Mouse (Mus musculus) brown adipose tissue, adult 24 weeks (tissue): ENCODE data around the gene Dedd2. TPM values are rescaled to one million over a fixed set of nuclear protein-coding genes. Genes with fewer than 3 reads are reported as not detected.

Experiments
- H3K27ac ChIP-seq: fragments of 200-500 bp; replicated peaks from 2 replicates; pipeline ENCODE4 v1.5.1; 2012; ENCODE audit warnings: low read depth, mild to moderate bottlenecking, low read length
- H3K4me1 ChIP-seq: fragments of 200-500 bp; 2 replicates; pipeline ENCODE4 v1.6.1; 2012; ENCODE audit warnings: low read length, mixed read lengths; ENCODE audit not compliant: control insufficient read depth, insufficient read depth, insufficient read length
- H3K4me3 ChIP-seq: fragments of 200-500 bp; 2 replicates; pipeline ENCODE4 v1.5.1; 2012; ENCODE audit warnings: low read depth, mild to moderate bottlenecking, low read length, moderate library complexity; ENCODE audit not compliant: insufficient read depth
- polyA plus RNA-seq: library from polyadenylated mRNA; stranded (reverse); fragments of >200 nt; gene quantifications from 2 replicates; pipeline ENCODE4 v1.2.4, GENCODE M21; 2012; ENCODE audit not compliant: missing spikeins, insufficient read depth, insufficient read length

Gene Dedd2
- polyA plus RNA-seq, 1 experiment: 6.1 TPM

DNA sequence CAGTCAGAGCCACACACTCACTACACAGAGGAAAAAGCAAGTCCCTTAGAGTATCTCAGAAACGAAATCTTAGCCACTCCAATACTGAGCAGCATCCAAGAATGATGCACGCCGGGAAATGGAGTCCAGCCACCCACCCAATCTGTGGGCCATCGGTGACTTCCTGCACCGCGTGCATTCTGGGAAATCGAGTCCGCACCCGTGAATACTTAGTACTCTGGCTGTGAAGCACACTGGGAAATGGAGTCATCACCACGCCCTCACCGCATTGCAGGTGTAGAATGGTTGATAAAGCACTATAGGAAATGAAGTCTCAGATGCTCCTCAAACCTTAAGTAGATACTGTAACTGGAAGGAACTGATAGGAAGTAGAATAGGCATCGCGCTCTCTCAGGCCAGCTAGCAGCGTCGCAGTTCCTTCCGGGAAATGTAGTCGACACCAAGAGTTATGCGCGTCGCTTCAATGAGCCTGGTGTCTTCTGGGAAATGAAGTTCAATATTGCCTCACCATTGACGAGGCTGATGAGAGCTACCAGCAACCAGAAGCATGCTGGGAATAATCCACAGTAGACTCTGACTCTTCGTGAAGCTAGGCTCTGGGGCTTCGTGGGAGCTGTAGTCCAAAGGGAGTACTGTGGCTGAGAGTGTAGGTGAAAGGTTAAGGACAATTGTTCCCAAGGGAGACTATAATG is 17.7 kb upstream of the Dedd2 start:
- Histone ChIP-seq H3K4me1 (peaks cover 4% of the 10 kb centered on the region; the same call in 1 of the 2 replicates), H3K4me3 (peak overlapping the region; percentile 64)

DNA sequence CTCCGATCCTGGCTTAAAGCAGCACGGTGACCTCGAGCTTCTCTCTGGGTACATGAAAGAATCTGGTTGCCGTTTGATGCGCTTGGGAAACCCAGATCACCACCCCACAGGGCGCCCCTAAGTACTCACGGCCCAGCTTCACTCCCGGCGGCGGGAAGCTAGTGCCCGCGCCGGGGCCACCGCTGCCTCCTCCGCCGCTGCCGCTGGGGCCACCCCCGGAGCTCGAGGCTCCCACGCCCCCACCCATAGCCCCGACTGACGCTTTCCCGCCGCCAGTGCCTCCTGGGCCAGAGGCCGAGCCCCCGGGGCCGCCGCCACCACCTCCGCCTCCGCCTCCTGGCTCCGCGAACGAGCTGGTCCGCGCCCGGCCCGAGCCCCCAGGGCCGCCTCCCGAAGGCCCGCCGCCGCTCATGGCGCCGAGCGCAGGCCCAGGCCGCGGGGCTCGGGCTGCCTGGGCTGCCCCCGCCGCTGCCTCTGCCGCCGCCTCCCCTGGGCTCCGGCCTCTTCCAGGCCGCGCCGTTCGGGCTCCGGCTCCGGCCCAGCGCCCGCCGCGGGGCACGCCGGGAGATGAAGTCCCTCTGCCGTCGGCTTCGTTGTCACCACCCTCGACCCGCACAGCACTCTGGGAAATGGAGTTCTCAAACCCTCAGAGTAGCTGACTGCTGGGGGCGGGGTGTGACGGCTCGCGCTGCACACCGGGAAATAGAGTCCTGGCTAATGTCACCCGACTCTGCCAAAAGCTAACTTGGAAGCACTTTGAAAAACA is 17.0 kb upstream of the Dedd2 start, which contains the start of gene Gsk3a:
Gsk3a (minus strand) TSS at position 603 of the 766 bp plus-strand sequence.
- H3K27ac ChIP-seq: peak within 1 kb of the TSS; percentile 96
- H3K4me3 ChIP-seq: peak within 1 kb of the TSS; percentile 81
- H3K4me1 ChIP-seq: peaks cover 4% of the 10 kb centered on the region; the same call in 1 of the 2 replicates

More for the DNA sequence above, 17.7 kb upstream of the Dedd2 start:
- peak overlapping the region; percentile 96 for H3K27ac ChIP-seq

DNA sequence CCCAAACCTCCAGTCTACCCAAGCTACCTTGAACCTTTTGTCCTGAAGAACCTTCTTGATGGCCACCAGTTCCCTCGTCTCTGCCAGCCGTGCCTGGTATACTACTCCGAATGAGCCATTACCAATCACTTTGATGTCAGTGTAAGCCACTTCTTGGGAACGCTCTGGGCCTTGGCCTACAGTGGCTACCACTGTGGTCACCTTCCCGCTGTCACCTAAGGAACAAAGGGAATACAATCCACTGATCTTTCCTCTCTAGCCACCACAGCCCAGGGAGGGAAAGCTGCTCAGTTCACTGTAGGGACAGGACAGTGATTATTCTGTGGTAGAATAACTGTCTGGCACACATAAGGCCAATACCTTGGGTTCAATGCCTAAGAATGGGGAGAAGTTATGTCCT is 15.1 kb upstream of the Dedd2 start:
- no peak overlapping the region for H3K27ac ChIP-seq
- peaks cover 4% of the 10 kb centered on the region; the same call in 1 of the 2 replicates for H3K4me1 ChIP-seq
- no peak overlapping the region for H3K4me3 ChIP-seq

DNA sequence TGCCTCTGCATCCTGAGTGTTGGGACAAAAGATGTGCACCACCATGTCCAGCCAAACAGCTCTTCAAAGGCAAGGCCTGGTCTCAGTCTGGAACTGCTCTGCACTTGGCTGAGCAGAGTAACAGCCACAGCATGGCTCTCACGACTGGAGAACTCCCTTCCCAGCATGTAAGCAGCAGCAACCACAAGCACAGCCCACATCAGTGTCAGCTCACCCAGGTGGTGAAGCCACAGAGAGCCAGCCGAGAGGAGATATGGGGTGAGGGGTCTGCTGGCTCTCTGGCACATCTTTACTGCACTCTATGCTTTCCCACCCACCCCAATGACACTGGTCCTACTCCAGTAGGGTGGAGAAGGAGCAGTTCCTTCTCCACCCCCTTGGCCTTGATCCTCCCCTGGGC is 12.6 kb upstream of the Dedd2 start:
- Histone ChIP-seq H3K4me1 (peaks cover 4% of the 10 kb centered on the region; the same call in 1 of the 2 replicates), H3K4me3 (no peak overlapping the region), H3K27ac (no peak overlapping the region)

DNA sequence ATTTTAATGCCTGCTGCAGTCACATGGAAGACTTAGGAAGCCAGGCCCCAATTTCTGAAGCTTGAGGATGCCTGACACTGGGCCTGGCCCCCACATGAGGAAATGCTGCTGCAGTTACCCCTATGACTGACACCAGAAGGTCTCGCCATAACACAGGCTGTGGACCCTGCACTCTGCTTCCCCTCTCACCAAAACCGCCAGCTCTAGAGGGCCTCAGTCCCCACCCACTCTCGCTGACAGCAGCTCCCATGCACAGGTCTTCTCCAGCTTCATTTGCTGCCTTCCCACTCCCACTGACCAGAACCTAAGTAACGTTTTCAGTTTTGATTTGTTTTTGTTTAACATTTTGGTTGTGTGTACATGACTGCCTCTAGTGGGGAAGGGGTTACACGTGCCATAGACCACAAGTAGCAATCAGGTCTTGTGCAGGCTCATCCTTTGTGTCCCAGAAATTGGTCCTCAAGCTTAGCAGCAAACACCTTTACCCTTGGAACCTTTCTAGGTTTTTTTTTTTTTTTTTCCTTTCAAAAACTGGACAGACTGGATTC is 11.8 kb upstream of the Dedd2 start:
- Histone ChIP-seq H3K4me3 (no peak overlapping the region), H3K4me1 (peaks cover 4% of the 10 kb centered on the region; the same call in 1 of the 2 replicates), H3K27ac (no peak overlapping the region)

DNA sequence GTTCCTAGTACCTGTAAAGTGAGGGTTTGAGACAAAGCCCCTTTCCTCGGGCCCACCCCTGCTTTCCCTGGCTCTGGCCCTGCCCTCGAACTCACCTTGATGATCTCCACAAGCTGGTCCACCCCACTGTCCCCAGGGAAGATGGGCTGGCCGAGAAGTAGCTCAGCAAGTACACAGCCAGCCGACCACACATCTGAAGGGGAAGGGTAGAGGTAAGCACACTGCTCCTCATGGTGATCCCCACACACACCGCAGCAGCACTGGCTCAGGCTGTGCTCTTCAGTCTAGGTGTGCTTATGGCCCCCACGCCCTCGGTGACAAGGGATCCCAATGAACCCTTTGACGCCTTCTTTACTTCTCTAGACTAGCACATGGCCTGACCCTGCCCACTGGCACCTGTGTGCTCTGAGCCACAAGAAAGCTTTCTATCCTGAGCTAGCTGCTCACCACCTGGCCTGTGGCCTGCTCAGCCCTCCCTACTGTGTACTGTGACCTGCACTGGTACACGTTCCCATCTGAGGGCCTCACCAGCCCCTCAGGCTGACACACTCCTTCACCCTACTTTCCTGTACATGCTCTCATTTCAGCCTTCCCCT is 10.4 kb upstream of the Dedd2 start:
- Histone ChIP-seq H3K27ac (no peak overlapping the region), H3K4me1 (no peaks in the 10 kb centered on the region), H3K4me3 (no peak overlapping the region)

DNA sequence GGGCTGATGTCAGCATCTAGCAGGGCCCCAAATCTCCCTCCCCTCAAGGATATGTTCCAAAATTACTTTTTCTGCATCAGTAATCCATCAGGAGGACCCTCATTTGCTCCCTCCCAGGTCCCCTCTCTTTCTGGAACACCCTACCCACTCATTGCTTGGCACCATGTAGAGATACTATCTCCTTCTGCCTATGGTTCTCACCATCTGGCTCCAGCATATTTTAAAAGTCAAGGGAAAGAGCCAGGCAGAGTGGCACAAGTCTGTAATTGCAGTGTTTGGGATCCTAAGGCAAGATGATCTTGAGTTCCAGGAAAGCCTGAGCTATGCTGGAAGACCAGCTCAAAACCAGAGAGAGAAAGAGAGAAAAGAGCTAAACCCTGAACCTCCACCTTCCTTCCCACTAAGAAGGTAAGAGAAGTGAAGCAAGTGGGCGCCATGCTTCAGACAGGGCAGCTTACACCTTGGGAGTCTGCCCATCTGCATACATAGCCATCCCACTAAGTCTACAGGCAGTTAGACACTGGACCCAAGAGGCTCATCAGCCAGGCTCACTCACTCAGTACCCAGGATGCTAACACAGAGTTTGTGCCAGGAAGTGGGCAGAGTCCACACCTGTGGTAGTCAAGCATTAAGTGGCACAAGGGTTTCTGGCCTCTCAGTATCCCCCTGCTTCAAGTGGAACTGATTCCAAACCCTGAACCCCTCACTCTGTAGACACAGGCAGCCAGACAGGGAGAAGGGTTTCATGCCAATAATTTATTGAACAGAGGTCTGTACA is 7.3 kb upstream of the Dedd2 start:
- Histone ChIP-seq H3K27ac (no peak overlapping the region), H3K4me3 (no peak overlapping the region), H3K4me1 (no peaks in the 10 kb centered on the region)

DNA sequence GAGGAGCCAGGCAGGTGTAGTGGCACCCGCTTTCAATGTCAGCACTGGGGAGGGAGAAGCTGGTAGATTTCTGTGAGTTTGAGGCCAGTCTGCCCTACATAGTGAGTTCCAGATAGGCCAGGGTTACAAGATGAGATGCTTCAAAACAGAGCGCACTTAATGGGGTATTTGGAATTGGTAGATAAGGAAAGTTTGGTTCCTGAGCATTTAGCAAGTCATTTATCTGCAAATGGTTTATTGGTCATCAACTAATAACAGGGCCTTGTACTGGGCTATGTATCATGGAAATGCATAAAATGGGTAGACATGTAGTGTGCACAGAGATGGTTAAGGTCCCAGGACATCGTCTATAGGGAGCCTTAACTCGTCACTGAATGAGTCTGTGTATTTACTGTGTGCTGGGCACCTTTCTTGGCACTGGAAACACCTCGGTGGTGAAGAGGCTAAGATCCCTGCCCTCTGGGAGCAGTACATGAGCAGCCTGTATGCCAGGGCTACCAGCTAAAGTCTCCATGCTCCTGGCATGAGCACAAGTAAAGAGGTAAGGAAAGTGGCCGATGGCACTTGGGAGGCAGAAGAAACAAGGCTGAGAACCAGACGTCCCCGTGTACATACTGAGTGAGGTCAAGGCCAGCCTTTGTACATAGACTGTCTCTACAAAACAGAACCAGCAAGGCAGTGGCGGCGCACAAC is 2.0 kb upstream of the Dedd2 start:
- Histone ChIP-seq H3K27ac (no peak overlapping the region), H3K4me3 (peak overlapping the region; percentile 78), H3K4me1 (peaks cover 14% of the 10 kb centered on the region)

DNA sequence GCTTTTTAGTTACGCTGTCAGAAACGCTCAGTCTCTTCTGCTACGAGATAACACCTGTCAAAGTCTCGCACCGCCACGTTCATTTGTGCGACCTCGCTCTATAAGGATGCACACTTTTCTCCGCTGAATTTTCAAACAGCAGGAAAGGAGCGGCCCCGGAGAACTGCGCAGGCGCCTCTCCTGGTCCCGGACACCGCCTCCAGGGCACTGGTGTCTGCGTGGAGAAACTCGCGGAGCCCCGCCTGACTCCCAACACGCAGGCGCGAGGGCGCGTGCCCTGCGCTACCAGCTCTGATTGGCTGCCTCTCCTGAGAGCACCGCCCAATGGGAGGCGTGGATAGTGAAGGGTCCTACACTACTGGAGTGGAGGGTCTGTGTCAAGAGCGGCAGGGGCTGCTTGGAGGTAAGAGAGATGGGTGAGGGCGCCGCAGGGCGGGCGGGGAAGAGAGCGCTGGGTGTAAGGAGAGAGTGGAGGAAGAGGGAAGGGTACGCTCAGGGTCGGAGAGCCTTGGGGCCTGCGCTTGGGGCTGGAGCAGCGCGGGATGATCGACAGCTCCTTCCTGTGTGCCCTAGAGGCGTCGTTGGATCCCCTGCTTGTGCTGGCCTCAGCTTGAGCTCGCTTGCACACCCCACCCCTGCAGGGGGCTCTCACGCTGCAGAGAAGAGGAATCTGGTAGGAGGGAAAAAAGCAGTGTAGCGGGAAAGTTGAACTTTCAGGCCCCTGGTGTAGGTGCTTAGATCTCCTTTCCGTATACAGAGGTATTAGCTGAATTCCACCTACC is 878 bp upstream of the Dedd2 start, which contains the start of gene Zfp526:
Zfp526 (plus strand) TSS at position 324 of the 782 bp plus-strand sequence.
- H3K4me3 ChIP-seq: peak within 1 kb of the TSS; percentile 78
- H3K27ac ChIP-seq: peak within 1 kb of the TSS; percentile 72
- H3K4me1 ChIP-seq: peaks cover 14% of the 10 kb centered on the region

DNA sequence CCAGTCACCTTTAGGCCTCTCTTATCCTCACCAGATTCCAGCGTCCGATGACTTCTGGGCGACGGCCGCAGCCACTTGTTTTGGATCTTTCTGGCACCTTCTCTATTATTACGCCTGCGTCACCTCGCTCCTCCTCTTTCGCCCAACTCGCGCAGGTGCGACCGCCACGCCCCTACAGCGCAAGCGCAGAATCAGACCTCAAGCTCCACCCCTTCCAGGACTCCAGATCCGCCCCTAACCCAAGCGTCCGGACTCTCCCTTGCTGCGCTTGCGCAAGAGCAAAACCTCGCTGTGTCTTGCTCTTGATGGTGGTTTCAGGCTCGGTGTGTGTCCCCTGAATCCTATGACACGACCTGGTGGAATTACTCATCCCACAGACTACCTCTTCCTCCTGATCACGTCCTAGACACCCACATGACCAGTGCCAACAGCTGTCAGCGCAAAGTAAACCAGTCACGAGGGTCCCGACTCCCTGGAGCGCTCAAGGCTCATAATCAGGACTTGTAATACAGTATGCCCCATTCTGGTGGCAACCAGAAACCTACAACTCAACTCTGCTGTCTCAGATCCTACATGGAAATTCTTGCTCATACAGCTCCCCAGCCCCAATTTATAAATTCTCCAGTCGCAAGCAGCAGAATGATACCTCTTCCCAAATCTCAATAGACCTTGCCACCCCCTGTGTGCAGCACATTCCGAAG is 509 bp downstream of the Dedd2 start:
- Histone ChIP-seq H3K4me1 (peaks cover 14% of the 10 kb centered on the region), H3K27ac (peak overlapping the region; percentile 76), H3K4me3 (peak overlapping the region; percentile 80)

DNA sequence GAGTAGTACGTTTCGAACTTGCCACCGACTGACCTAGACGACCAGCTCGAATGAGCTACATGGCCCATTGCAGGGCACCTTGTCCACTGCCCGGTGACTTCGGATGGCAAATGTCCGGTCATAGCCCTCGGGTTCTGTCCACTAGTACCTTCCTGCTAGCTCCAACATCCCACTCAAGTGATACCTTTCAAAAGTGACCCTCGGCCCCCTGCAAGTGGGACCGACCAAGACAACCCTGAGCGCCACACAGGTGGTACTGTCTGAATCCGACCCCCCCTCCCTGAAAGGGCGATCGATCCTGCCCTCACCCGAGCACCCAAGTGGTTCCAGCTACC is 1.0 kb downstream of the Dedd2 start:
- Histone ChIP-seq H3K27ac (peak overlapping the region; percentile 76), H3K4me1 (peaks cover 14% of the 10 kb centered on the region), H3K4me3 (peak overlapping the region; percentile 80)

DNA sequence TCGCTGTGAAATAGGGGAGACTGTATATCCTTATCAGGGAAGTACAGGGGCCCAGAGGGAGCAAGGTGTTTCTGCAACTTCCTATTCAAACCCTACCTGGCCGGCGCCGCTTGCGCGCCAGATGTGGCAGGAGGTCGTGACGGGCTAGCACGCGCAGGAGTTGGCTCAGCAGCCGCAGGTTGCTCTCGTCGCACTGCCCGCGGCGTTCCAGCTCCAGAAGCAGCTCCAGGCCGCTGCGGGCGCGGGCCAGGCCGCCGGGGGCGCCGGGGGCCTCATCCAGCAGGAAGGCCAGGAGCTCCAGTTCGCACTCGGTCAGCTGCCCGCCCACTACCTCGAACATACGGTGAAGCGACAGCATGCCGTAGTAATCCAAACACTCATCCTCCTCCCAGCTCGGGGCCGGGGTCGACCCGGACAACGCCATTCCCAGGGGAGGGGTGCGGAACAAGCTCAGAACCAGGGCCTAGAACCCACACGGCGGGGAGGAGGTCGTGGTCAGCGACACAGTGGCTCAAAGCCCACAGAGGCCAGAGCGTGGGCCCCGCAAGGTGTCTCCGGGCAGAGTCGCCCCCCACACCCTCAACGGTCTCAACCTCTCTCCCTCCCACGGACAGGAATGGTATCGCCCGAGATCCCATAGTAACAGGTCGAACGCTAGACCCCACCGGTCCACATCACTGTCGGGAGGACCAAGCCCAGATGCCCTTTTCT is 1.6 kb downstream of the Dedd2 start:
- peaks cover 14% of the 10 kb centered on the region for H3K4me1 ChIP-seq
- H3K4me3 ChIP-seq: peak overlapping the region; percentile 80
- peak overlapping the region; percentile 76 for H3K27ac ChIP-seq
